Mouse (Mus musculus) midbrain, embryonic 16.5 days (tissue): Measurements from ENCODE around the gene Brsk1. TPM values are rescaled to one million over a fixed set of nuclear protein-coding genes. Genes with fewer than 3 reads are reported as not detected.

Source experiments
- ATAC-seq: fragments of 200-750 bp; cut with Nextera tagmentation; 2 replicates; pipeline ENCODE4 v1.8.0; 2017; ENCODE audit warnings: moderate TSS enrichment
- H3K27ac ChIP-seq: fragments of 300-500 bp; sonication (generic); 2 replicates; pipeline ENCODE4 v1.5.1; 2014; ENCODE audit warnings: mild to moderate bottlenecking, low read length, mixed read lengths
- H3K27me3 ChIP-seq: fragments of 300-500 bp; sonication (generic); 2 replicates; pipeline ENCODE4 v1.6.1; 2014; ENCODE audit warnings: low read depth, low read length, mixed read lengths; ENCODE audit not compliant: control insufficient read depth, insufficient read depth
- H3K36me3 ChIP-seq: fragments of 300-500 bp; sonication (generic); 2 replicates; pipeline ENCODE4 v1.6.1; 2014; ENCODE audit warnings: mild to moderate bottlenecking, low read length, moderate library complexity, mixed read lengths; ENCODE audit not compliant: control insufficient read depth, insufficient read depth
- H3K4me1 ChIP-seq: fragments of 300-500 bp; sonication (generic); 2 replicates; pipeline ENCODE4 v1.6.1; 2014; ENCODE audit warnings: mild to moderate bottlenecking, low read length, mixed read lengths; ENCODE audit not compliant: control insufficient read depth, insufficient read depth
- H3K4me2 ChIP-seq: fragments of 300-500 bp; sonication (generic); 2 replicates; pipeline ENCODE4 v1.6.1; 2014; ENCODE audit warnings: mild to moderate bottlenecking, low read length, mixed read lengths
- H3K4me3 ChIP-seq: fragments of 300-500 bp; sonication (generic); 2 replicates; pipeline ENCODE4 v1.5.1; 2014; ENCODE audit warnings: low read depth, mild to moderate bottlenecking, low read length, moderate library complexity, mixed read lengths
- H3K9ac ChIP-seq: fragments of 300-500 bp; sonication (generic); 2 replicates; pipeline ENCODE4 v1.6.1; 2014; ENCODE audit warnings: low read depth, low read length, mixed read lengths
- H3K9me3 ChIP-seq: fragments of 300-500 bp; sonication (generic); replicated peaks from 2 replicates; pipeline ENCODE4 v1.6.1; 2014; ENCODE audit warnings: mild to moderate bottlenecking, low read length, mixed read lengths; ENCODE audit not compliant: control insufficient read depth, poor library complexity, severe bottlenecking
- WGBS: fragments of 180-500 bp; shearing (Covaris S2); extraction: QIAGEN DNeasy Blood & Tissue Kit; methylation state at CpG from one replicate; pipeline ENCODE4 v1.1.7; 2014; 5-methylcytosine and 5-hydroxymethylcytosine counted together
- polyA plus RNA-seq: library from polyadenylated mRNA; unstranded; fragments of >200 nt; fragmentation: Nextera tagmentation; extraction: Ambion mirVana; gene quantifications from 2 replicates; pipeline ENCODE4 v1.2.1, GENCODE M21; 2015

The Brsk1 gene
- polyA plus RNA-seq, 1 experiment from 2014 or later = 7.5 TPM

GRCm38 (mm10) chr7:4659911-4660443 is 30.4 kb upstream of the Brsk1 start:
- WGBS = 52% methylated on average over 3 of the region's 3 CpGs

GRCm38 (mm10) chr7:4663179-4663578 is 27.2 kb upstream of the Brsk1 start:
- peaks cover 20% of the 10 kb centered on the region for H3K36me3 ChIP-seq
- no peak overlapping the region for H3K27ac ChIP-seq
- WGBS = 73% methylated on average over 8 of the region's 8 CpGs
- peaks cover 10% of the 10 kb centered on the region for H3K4me1 ChIP-seq
- H3K4me3 ChIP-seq = no peak overlapping the region
- no peak overlapping the region for H3K9ac ChIP-seq
- H3K27me3 ChIP-seq = no peaks in the 10 kb centered on the region
- H3K9me3 ChIP-seq = no peaks in the 10 kb centered on the region
- H3K4me2 ChIP-seq = no peak overlapping the region
- no peak for ATAC-seq

More at GRCm38 (mm10) chr7:4659911-4660443, 30.4 kb upstream of the Brsk1 start:
- Histone ChIP-seq H3K36me3 (peaks cover 11% of the 10 kb centered on the region), H3K4me1 (peaks cover 33% of the 10 kb centered on the region), H3K9me3 (no peaks in the 10 kb centered on the region), H3K4me3 (peak overlapping the region; percentile 81), H3K27me3 (no peaks in the 10 kb centered on the region), H3K9ac (peak overlapping the region; percentile 81), H3K4me2 (peak overlapping the region; percentile 89), H3K27ac (peak overlapping the region; percentile 94)
- no peak for ATAC-seq

- Histone ChIP-seq H3K4me2 (no peak overlapping the region), H3K9me3 (no peaks in the 10 kb centered on the region), H3K27ac (no peak overlapping the region), H3K4me3 (no peak overlapping the region), H3K4me1 (peaks cover 10% of the 10 kb centered on the region), H3K9ac (no peak overlapping the region), H3K27me3 (no peaks in the 10 kb centered on the region), H3K36me3 (peaks cover 20% of the 10 kb centered on the region)
- WGBS = 91% methylated on average over 2 of the region's 2 CpGs
- no peak for ATAC-seq
Observed at GRCm38 (mm10) chr7:4663742-4664141, 26.7 kb upstream of the Brsk1 start.

- no peak for ATAC-seq
- no peak overlapping the region for H3K4me2 ChIP-seq
- no peaks in the 10 kb centered on the region for H3K27me3 ChIP-seq
- 96% methylated on average over 5 of the region's 5 CpGs for WGBS
- H3K36me3 ChIP-seq = peaks cover 33% of the 10 kb centered on the region
- no peak overlapping the region for H3K27ac ChIP-seq
- H3K4me1 ChIP-seq = no peaks in the 10 kb centered on the region
- H3K4me3 ChIP-seq = no peak overlapping the region
- no peak overlapping the region for H3K9ac ChIP-seq
- no peaks in the 10 kb centered on the region for H3K9me3 ChIP-seq
Observed at GRCm38 (mm10) chr7:4666871-4667270, 23.5 kb upstream of the Brsk1 start.

- no peaks in the 10 kb centered on the region for H3K27me3 ChIP-seq
- ATAC-seq = no peak
- H3K4me2 ChIP-seq = no peak overlapping the region
- no peak overlapping the region for H3K4me3 ChIP-seq
- no peaks in the 10 kb centered on the region for H3K4me1 ChIP-seq
- peaks cover 25% of the 10 kb centered on the region for H3K36me3 ChIP-seq
- no peaks in the 10 kb centered on the region for H3K9me3 ChIP-seq
- H3K9ac ChIP-seq = no peak overlapping the region
- 92% methylated on average over 8 of the region's 8 CpGs for WGBS
- H3K27ac ChIP-seq = no peak overlapping the region
Observed at GRCm38 (mm10) chr7:4668506-4668905, 21.9 kb upstream of the Brsk1 start.

GRCm38 (mm10) chr7:4669156-4669555 is 21.2 kb upstream of the Brsk1 start:
- no peak for ATAC-seq
- Histone ChIP-seq H3K9ac (no peak overlapping the region), H3K4me3 (no peak overlapping the region), H3K4me1 (no peaks in the 10 kb centered on the region), H3K36me3 (peaks cover 23% of the 10 kb centered on the region), H3K27me3 (no peaks in the 10 kb centered on the region), H3K4me2 (no peak overlapping the region), H3K27ac (no peak overlapping the region), H3K9me3 (no peaks in the 10 kb centered on the region)
- WGBS = 95% methylated on average over 9 of the region's 9 CpGs

- Histone ChIP-seq H3K36me3 (peaks cover 25% of the 10 kb centered on the region), H3K27me3 (no peaks in the 10 kb centered on the region), H3K4me3 (no peak overlapping the region), H3K9me3 (no peaks in the 10 kb centered on the region), H3K4me1 (no peaks in the 10 kb centered on the region), H3K4me2 (no peak overlapping the region), H3K27ac (no peak overlapping the region), H3K9ac (no peak overlapping the region)
- no peak for ATAC-seq
- 94% methylated on average over 8 of the region's 8 CpGs for WGBS
Observed at GRCm38 (mm10) chr7:4670655-4671255, 19.6 kb upstream of the Brsk1 start.

- Histone ChIP-seq H3K9me3 (no peaks in the 10 kb centered on the region), H3K4me1 (no peaks in the 10 kb centered on the region), H3K27ac (no peak overlapping the region), H3K9ac (no peak overlapping the region), H3K27me3 (no peaks in the 10 kb centered on the region), H3K4me2 (no peak overlapping the region), H3K4me3 (no peak overlapping the region), H3K36me3 (peaks cover 22% of the 10 kb centered on the region)
- no peak for ATAC-seq
- WGBS = 80% methylated on average over 4 of the region's 4 CpGs
Observed at GRCm38 (mm10) chr7:4671956-4672355, 18.4 kb upstream of the Brsk1 start.

GRCm38 (mm10) chr7:4674114-4674731 is 16.2 kb upstream of the Brsk1 start:
- ATAC-seq = no peak

More at GRCm38 (mm10) chr7:4674114-4674731, 16.2 kb upstream of the Brsk1 start:
- Histone ChIP-seq H3K9me3 (no peaks in the 10 kb centered on the region), H3K27me3 (no peaks in the 10 kb centered on the region), H3K9ac (no peak overlapping the region), H3K27ac (no peak overlapping the region), H3K4me1 (no peaks in the 10 kb centered on the region), H3K4me3 (no peak overlapping the region), H3K36me3 (peaks cover 26% of the 10 kb centered on the region), H3K4me2 (no peak overlapping the region)
- WGBS = 96% methylated on average over 12 of the region's 12 CpGs
